Comparison of ENCODE assay signal across 9 mouse cellular contexts in genomic region chr19:6376643-6377042, GRCm38 (mm10).
"Had no signal": no experiment of that assay in that cellular context is flagged by ENCODE, and none has a peak within 500 bp of the region (broad histone marks: within the 10 kb centered on the region; RNA-seq: fewer than 3 reads in every experiment).

No protein-coding gene starts in this region.

- H3K9ac ChIP-seq: limb, embryonic 13.5 days; liver, embryonic 14.5 days; midbrain, embryonic 12.5 days had no signal

- H3K27ac ChIP-seq: limb, embryonic 13.5 days; liver, embryonic 14.5 days; stomach, postnatal 0 days had no signal

- DNase-seq: lung, adult 18-20 months; right cerebral cortex, adult 18-20 months; right cerebral cortex, postnatal 25 days; thymus, adult 2 months had no signal

- H3K9me3 ChIP-seq: limb, embryonic 13.5 days; midbrain, embryonic 12.5 days had no signal

- H3K4me3 ChIP-seq: limb, embryonic 13.5 days; midbrain, embryonic 12.5 days had no signal

- H3K4me2 ChIP-seq: limb, embryonic 13.5 days; midbrain, embryonic 12.5 days had no signal

- ATAC-seq: midbrain, embryonic 16.5 days had no signal

- H3K4me1 ChIP-seq: limb, embryonic 13.5 days; midbrain, embryonic 12.5 days had no signal

- H3K27me3 ChIP-seq: limb, embryonic 13.5 days; midbrain, embryonic 12.5 days had no signal
